Mouse (Mus musculus): ENCODE measurements around the gene Crot. TPM values are rescaled to one million over a fixed set of nuclear protein-coding genes. Genes with fewer than 3 reads are reported as not detected.
"Not testable (repeated sequence)": the region's sequence is repeated elsewhere in the genome, so short reads cannot be mapped to it uniquely, and the experiment has no call there.

The Crot gene
- polyA plus RNA-seq, 1 experiment from 2014 or later = 63.0 TPM

- Histone ChIP-seq H3K4me1 (ENCODE audit: control insufficient read depth, insufficient read depth, low read length) (no peaks in the 10 kb centered on the region), H3K4me3 (ENCODE audit: low read length) (no peak overlapping the region), H3K27me3 (replicated peaks; ENCODE audit: control insufficient read depth, insufficient read depth, low read length) (no peaks in the 10 kb centered on the region), H3K9ac (ENCODE audit: low read depth, low read length) (no peak overlapping the region), H3K36me3 (ENCODE audit: control insufficient read depth, insufficient read depth, low read length) (no peaks in the 10 kb centered on the region), H3K4me2 (ENCODE audit: low read depth, low read length) (no peak overlapping the region), H3K9me3 (ENCODE audit: control insufficient read depth, low read length) (no peaks in the 10 kb centered on the region), H3K27ac (ENCODE audit: low read length) (no peak overlapping the region)
- WGBS = 76% methylated on average over 9 of the region's 9 CpGs
- ATAC-seq = peak; percentile 63
Observed at GRCm38 (mm10) chr5:9034535-9034934, 37.4 kb upstream of the Crot start.

- H3K27ac ChIP-seq (ENCODE audit: low read length) = no peak overlapping the region
- H3K4me2 ChIP-seq (ENCODE audit: low read depth, low read length) = no peak overlapping the region
- no peaks in the 10 kb centered on the region for H3K36me3 ChIP-seq (ENCODE audit: control insufficient read depth, insufficient read depth, low read length)
- H3K4me3 ChIP-seq (ENCODE audit: low read length) = no peak overlapping the region
- ATAC-seq = 0 out of 2 replicates have a peak, but pooled peaks have one; percentile 29
- no peaks in the 10 kb centered on the region for H3K9me3 ChIP-seq (ENCODE audit: control insufficient read depth, low read length)
- no peaks in the 10 kb centered on the region for H3K27me3 ChIP-seq (replicated peaks; ENCODE audit: control insufficient read depth, insufficient read depth, low read length)
- H3K9ac ChIP-seq (ENCODE audit: low read depth, low read length) = no peak overlapping the region
- 90% methylated on average over 5 of the region's 5 CpGs for WGBS
- H3K4me1 ChIP-seq (ENCODE audit: control insufficient read depth, insufficient read depth, low read length) = no peaks in the 10 kb centered on the region
Observed at GRCm38 (mm10) chr5:9033843-9034242, 36.7 kb upstream of the Crot start.

- no peaks in the 10 kb centered on the region for H3K4me1 ChIP-seq (ENCODE audit: control insufficient read depth, insufficient read depth, low read length)
- no peak overlapping the region for H3K4me2 ChIP-seq (ENCODE audit: low read depth, low read length)
- H3K4me3 ChIP-seq (ENCODE audit: low read length) = no peak overlapping the region
- no peak overlapping the region for H3K9ac ChIP-seq (ENCODE audit: low read depth, low read length)
- H3K27ac ChIP-seq (ENCODE audit: low read length) = no peak overlapping the region
- 85% methylated on average over 1 of the region's 1 CpGs for WGBS
- ATAC-seq = no peak
- H3K27me3 ChIP-seq (replicated peaks; ENCODE audit: control insufficient read depth, insufficient read depth, low read length) = no peaks in the 10 kb centered on the region
- no peaks in the 10 kb centered on the region for H3K36me3 ChIP-seq (ENCODE audit: control insufficient read depth, insufficient read depth, low read length)
- no peaks in the 10 kb centered on the region for H3K9me3 ChIP-seq (ENCODE audit: control insufficient read depth, low read length)
Observed at GRCm38 (mm10) chr5:9032641-9033040, 35.5 kb upstream of the Crot start.

GRCm38 (mm10) chr5:9032101-9032590, 35.0 kb upstream of the Crot start:
- Histone ChIP-seq H3K27ac (ENCODE audit: low read length) (no peak overlapping the region), H3K36me3 (ENCODE audit: control insufficient read depth, insufficient read depth, low read length) (no peaks in the 10 kb centered on the region), H3K9ac (ENCODE audit: low read depth, low read length) (no peak overlapping the region), H3K4me1 (ENCODE audit: control insufficient read depth, insufficient read depth, low read length) (no peaks in the 10 kb centered on the region), H3K27me3 (replicated peaks; ENCODE audit: control insufficient read depth, insufficient read depth, low read length) (no peaks in the 10 kb centered on the region), H3K4me3 (ENCODE audit: low read length) (no peak overlapping the region), H3K9me3 (ENCODE audit: control insufficient read depth, low read length) (no peaks in the 10 kb centered on the region), H3K4me2 (ENCODE audit: low read depth, low read length) (no peak overlapping the region)
- no peak for ATAC-seq
- 88% methylated on average over 8 of the region's 8 CpGs for WGBS

GRCm38 (mm10) chr5:9028266-9028841, 31.2 kb upstream of the Crot start:
- WGBS = 65% methylated on average over 1 of the region's 1 CpGs
- Histone ChIP-seq H3K4me2 (ENCODE audit: low read depth, low read length) (no peak overlapping the region), H3K27ac (ENCODE audit: low read length) (no peak overlapping the region), H3K4me3 (ENCODE audit: low read length) (no peak overlapping the region), H3K27me3 (replicated peaks; ENCODE audit: control insufficient read depth, insufficient read depth, low read length) (no peaks in the 10 kb centered on the region), H3K9ac (ENCODE audit: low read depth, low read length) (no peak overlapping the region), H3K36me3 (ENCODE audit: control insufficient read depth, insufficient read depth, low read length) (no peaks in the 10 kb centered on the region), H3K4me1 (ENCODE audit: control insufficient read depth, insufficient read depth, low read length) (no peaks in the 10 kb centered on the region), H3K9me3 (ENCODE audit: control insufficient read depth, low read length) (no peaks in the 10 kb centered on the region)
- peak; percentile 99 for ATAC-seq

- no peaks in the 10 kb centered on the region for H3K27me3 ChIP-seq (replicated peaks; ENCODE audit: control insufficient read depth, insufficient read depth, low read length)
- no peaks in the 10 kb centered on the region for H3K9me3 ChIP-seq (ENCODE audit: control insufficient read depth, low read length)
- no peaks in the 10 kb centered on the region for H3K36me3 ChIP-seq (ENCODE audit: control insufficient read depth, insufficient read depth, low read length)
- 73% methylated on average over 3 of the region's 3 CpGs for WGBS
- no peak for ATAC-seq
- H3K27ac ChIP-seq (ENCODE audit: low read length) = no peak overlapping the region
- no peak overlapping the region for H3K4me3 ChIP-seq (ENCODE audit: low read length)
- H3K4me2 ChIP-seq (ENCODE audit: low read depth, low read length) = no peak overlapping the region
- H3K9ac ChIP-seq (ENCODE audit: low read depth, low read length) = no peak overlapping the region
- no peaks in the 10 kb centered on the region for H3K4me1 ChIP-seq (ENCODE audit: control insufficient read depth, insufficient read depth, low read length)
Observed at GRCm38 (mm10) chr5:9015352-9015751, 18.2 kb upstream of the Crot start.

GRCm38 (mm10) chr5:9014774-9015173, 17.6 kb upstream of the Crot start:
- ATAC-seq = no peak
- H3K36me3 ChIP-seq (ENCODE audit: control insufficient read depth, insufficient read depth, low read length) = no peaks in the 10 kb centered on the region
- H3K9ac ChIP-seq (ENCODE audit: low read depth, low read length) = no peak overlapping the region
- H3K27me3 ChIP-seq (replicated peaks; ENCODE audit: control insufficient read depth, insufficient read depth, low read length) = no peaks in the 10 kb centered on the region
- H3K4me2 ChIP-seq (ENCODE audit: low read depth, low read length) = no peak overlapping the region
- H3K27ac ChIP-seq (ENCODE audit: low read length) = no peak overlapping the region
- H3K9me3 ChIP-seq (ENCODE audit: control insufficient read depth, low read length) = no peaks in the 10 kb centered on the region
- H3K4me3 ChIP-seq (ENCODE audit: low read length) = no peak overlapping the region
- WGBS = 49% methylated on average over 3 of the region's 3 CpGs
- no peaks in the 10 kb centered on the region for H3K4me1 ChIP-seq (ENCODE audit: control insufficient read depth, insufficient read depth, low read length)

GRCm38 (mm10) chr5:9011374-9011773, 14.2 kb upstream of the Crot start:
- no peaks in the 10 kb centered on the region for H3K36me3 ChIP-seq (ENCODE audit: control insufficient read depth, insufficient read depth, low read length)
- no peak overlapping the region for H3K27ac ChIP-seq (ENCODE audit: low read length)
- WGBS = 73% methylated on average over 8 of the region's 8 CpGs
- no peak overlapping the region for H3K9ac ChIP-seq (ENCODE audit: low read depth, low read length)
- H3K27me3 ChIP-seq (replicated peaks; ENCODE audit: control insufficient read depth, insufficient read depth, low read length) = no peaks in the 10 kb centered on the region
- no peak overlapping the region for H3K4me2 ChIP-seq (ENCODE audit: low read depth, low read length)
- H3K4me3 ChIP-seq (ENCODE audit: low read length) = no peak overlapping the region
- 0 out of 2 replicates have a peak, but pooled peaks cover under 1% of the 10 kb centered on the region for H3K4me1 ChIP-seq (ENCODE audit: control insufficient read depth, insufficient read depth, low read length)
- no peaks in the 10 kb centered on the region for H3K9me3 ChIP-seq (ENCODE audit: control insufficient read depth, low read length)
- ATAC-seq = no peak

- 68% methylated on average over 1 of the region's 1 CpGs for whole genome bisulfite sequencing
- no peak overlapping the region for H3K27ac ChIP-seq (ENCODE audit: low read length)
- no peak overlapping the region for H3K4me3 ChIP-seq (ENCODE audit: low read length)
- no peaks in the 10 kb centered on the region for H3K9me3 ChIP-seq (ENCODE audit: control insufficient read depth, low read length)
- H3K27me3 ChIP-seq (replicated peaks; ENCODE audit: control insufficient read depth, insufficient read depth, low read length) = no peaks in the 10 kb centered on the region
- no peaks in the 10 kb centered on the region for H3K36me3 ChIP-seq (ENCODE audit: control insufficient read depth, insufficient read depth, low read length)
- ATAC-seq = peak; percentile 81
- H3K4me1 ChIP-seq (ENCODE audit: control insufficient read depth, insufficient read depth, low read length) = peaks cover 3% of the 10 kb centered on the region; the same call in 1 of the 2 replicates
- H3K9ac ChIP-seq (ENCODE audit: low read depth, low read length) = no peak overlapping the region
- H3K4me2 ChIP-seq (ENCODE audit: low read depth, low read length) = no peak overlapping the region
Observed at GRCm38 (mm10) chr5:9010166-9010565, 13.0 kb upstream of the Crot start.

GRCm38 (mm10) chr5:9006585-9006984, 9.5 kb upstream of the Crot start:
- not testable (repeated sequence) for H3K4me3 ChIP-seq (ENCODE audit: low read length); H3K4me1 ChIP-seq (ENCODE audit: control insufficient read depth, insufficient read depth, low read length); H3K27me3 ChIP-seq (replicated peaks; ENCODE audit: control insufficient read depth, insufficient read depth, low read length); H3K36me3 ChIP-seq (ENCODE audit: control insufficient read depth, insufficient read depth, low read length); H3K9me3 ChIP-seq (ENCODE audit: control insufficient read depth, low read length); H3K9ac ChIP-seq (ENCODE audit: low read depth, low read length); H3K4me2 ChIP-seq (ENCODE audit: low read depth, low read length)
- peak; percentile 63 for ATAC-seq
- 44% methylated on average over 3 of the region's 3 CpGs for WGBS
- H3K27ac ChIP-seq (ENCODE audit: low read length) = peak overlapping the region; percentile 41; the same call in 1 of the 2 replicates
